Mouse (Mus musculus): ENCODE measurements at regions not wholly inside any gene's neighbourhood (a gene's known extent, or its start where the extent isn't known, plus 50 kb on each side); places are given as distances from the start of the nearest gene placed in this dataset.
A peak's percentile ranks its signal among the peaks of the same experiment; 100 is the strongest.

- DNase-seq (ENCODE audit: low spot score in 2 of 2), result no peak
Observed at GRCm38 (mm10) chr9:17454397-17454796, 837.5 kb upstream of the Chordc1 start.

GRCm38 (mm10) chr9:17466379-17466778 is 825.5 kb upstream of the Chordc1 start:
- no peak for DNase-seq (ENCODE audit: low spot score in 2 of 2)

- peak in 1 of 2 experiments; percentile 14 for DNase-seq (ENCODE audit: low spot score in 2 of 2)
Observed at GRCm38 (mm10) chr9:17484701-17485422, 807.1 kb upstream of the Chordc1 start.

GRCm38 (mm10) chr9:17500161-17500756 is 791.7 kb upstream of the Chordc1 start:
- DNase-seq (ENCODE audit: low spot score in 2 of 2), result no peak

GRCm38 (mm10) chr9:17508744-17509143 is 783.2 kb upstream of the Chordc1 start:
- no peak for DNase-seq (ENCODE audit: low spot score in 2 of 2)

- DNase-seq (ENCODE audit: low spot score in 2 of 2), result no peak
Observed at GRCm38 (mm10) chr9:17556186-17556585, 735.7 kb upstream of the Chordc1 start.

- DNase-seq (ENCODE audit: low spot score in 2 of 2), result no peak
Observed at GRCm38 (mm10) chr9:17557611-17558370, 734.1 kb upstream of the Chordc1 start.

GRCm38 (mm10) chr9:17567784-17568518 is 724.0 kb upstream of the Chordc1 start:
- DNase-seq (ENCODE audit: low spot score in 2 of 2), result no peak

- DNase-seq (ENCODE audit: low spot score in 2 of 2), result no peak
Observed at GRCm38 (mm10) chr9:17587558-17587957, 704.4 kb upstream of the Chordc1 start.

GRCm38 (mm10) chr9:17587968-17588550 is 703.9 kb upstream of the Chordc1 start:
- DNase-seq (ENCODE audit: low spot score in 2 of 2), result no peak

GRCm38 (mm10) chr9:17611146-17611545 is 680.8 kb upstream of the Chordc1 start:
- DNase-seq (ENCODE audit: low spot score in 2 of 2), result no peak

- no peak for DNase-seq (ENCODE audit: low spot score in 2 of 2)
Observed at GRCm38 (mm10) chr9:17642513-17642912, 649.4 kb upstream of the Chordc1 start.

GRCm38 (mm10) chr9:17645882-17646626 is 645.9 kb upstream of the Chordc1 start:
- no peak for DNase-seq (ENCODE audit: low spot score in 2 of 2)

- DNase-seq (ENCODE audit: low spot score in 2 of 2), result no peak
Observed at GRCm38 (mm10) chr9:17653818-17654217, 638.1 kb upstream of the Chordc1 start.

GRCm38 (mm10) chr9:17664113-17664512 is 627.8 kb upstream of the Chordc1 start:
- no peak for DNase-seq (ENCODE audit: low spot score in 2 of 2)

GRCm38 (mm10) chr9:17668260-17668659 is 623.7 kb upstream of the Chordc1 start:
- no peak for DNase-seq (ENCODE audit: low spot score in 2 of 2)

GRCm38 (mm10) chr9:17675519-17675918 is 616.4 kb upstream of the Chordc1 start:
- no peak for DNase-seq (ENCODE audit: low spot score in 2 of 2)
